Mouse (Mus musculus): ENCODE results near the gene Tph2.
"Not testable (repeated sequence)": the region's sequence is repeated elsewhere in the genome, so short reads cannot be mapped to it uniquely, and the experiment has no call there.

The Tph2 gene

DNA sequence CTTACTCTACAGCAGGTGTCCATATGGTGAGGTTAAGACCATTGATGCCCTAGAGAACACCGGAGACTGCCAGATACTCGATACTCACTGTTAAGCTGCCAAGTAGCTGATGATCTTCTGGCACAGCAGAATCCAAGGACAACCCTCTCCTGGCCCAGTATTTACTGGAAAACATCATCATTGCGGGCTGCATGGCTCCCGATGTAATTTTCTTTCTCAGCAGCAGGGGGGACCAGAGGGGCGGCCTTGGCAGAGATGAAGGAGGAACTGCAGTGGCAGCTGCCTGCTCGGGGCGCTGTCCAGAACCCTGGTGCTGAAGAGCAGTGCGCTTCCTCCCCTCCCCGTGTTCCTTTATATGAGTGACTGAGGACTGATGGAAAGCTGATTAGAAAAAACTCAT lies at the start of gene Tph2:
Tph2 (minus strand) TSS at position 326 of the 400 bp plus-strand sequence.
- peak; percentile 90 for ATAC-seq (ENCODE audit: insufficient number of reproducible peaks, low FRiP score, low TSS enrichment)

DNA sequence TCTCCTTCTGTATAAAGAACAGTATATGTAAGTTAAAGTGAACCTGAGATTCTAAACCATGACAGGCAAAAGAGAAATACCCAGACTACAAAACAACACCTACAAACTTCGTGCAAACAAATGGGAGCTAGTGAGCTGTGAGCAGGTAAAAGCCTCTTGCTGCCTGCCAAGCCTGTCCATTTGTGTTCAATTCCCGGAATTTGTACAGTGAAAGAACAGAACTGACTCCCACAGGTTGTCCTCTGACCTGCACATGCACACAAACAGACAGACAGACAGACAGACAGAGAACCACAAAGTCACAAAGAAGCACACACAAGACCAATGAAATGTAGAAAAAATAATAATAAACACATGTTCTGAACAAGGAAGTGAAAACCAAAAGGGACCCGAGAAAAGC lies 49.0 kb upstream of the Tph2 start:
- ATAC-seq (ENCODE audit: insufficient number of reproducible peaks, low FRiP score, low TSS enrichment), result no peak

DNA sequence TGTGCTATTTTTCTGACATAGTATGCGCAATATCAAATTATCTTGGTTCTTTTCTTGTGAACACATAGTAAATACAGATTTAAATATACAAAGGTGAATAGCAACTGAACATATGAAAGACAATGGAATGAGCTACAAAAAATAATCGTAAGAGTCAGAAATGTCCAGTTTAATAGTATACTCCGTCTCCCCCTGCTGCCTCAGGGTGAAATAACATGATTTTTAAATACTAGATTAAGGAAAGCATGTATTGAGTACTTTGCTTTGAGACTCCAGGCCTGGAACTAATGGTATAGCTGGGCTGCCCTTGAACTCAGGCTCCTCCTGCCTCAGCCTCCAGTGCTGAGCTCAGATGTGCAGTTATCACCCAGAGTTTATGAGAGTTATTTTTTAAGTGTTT lies 47.7 kb upstream of the Tph2 start:
- ATAC-seq (ENCODE audit: insufficient number of reproducible peaks, low FRiP score, low TSS enrichment), result no peak

DNA sequence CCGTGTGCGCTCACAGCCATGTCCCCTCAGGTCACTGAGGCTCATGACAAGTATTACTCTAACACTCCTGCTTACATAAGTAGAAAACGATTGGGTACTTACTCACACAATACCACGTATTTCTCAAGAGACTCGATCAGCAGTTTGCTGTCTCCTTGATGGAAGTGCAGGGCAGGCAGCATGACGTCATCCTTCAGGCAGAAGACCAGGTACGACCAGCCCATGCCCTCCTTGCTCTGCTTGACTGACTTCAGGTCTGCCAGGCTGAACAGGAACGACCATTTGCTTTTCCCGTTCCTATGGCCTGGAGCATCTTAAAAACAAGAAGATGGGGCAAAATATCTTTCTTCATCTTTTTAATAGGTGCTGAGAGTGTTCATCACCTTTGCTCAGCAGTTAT lies 44.2 kb upstream of the Tph2 start:
- ATAC-seq (ENCODE audit: insufficient number of reproducible peaks, low FRiP score, low TSS enrichment), result peak; percentile 52; the same call in 1 of the 2 replicates

DNA sequence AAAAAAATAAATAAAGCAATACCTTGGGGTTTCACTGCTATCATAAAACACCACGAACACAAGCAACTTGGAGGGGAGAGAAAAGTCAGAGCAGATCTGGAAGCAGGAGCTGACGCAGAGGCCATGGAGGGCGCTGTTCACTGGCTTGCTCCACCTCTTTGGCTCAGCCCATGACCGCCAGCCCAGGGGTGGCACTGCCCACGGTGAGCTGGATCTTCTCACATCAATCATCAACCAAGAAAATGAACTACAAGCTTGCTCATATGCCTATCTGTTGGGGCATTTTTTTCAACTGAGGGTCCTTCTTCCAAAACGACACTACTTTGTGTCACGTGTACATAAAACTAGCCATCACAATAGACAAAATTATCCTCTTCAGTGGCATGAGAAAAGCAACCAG lies 41.8 kb upstream of the Tph2 start:
- no peak for ATAC-seq (ENCODE audit: insufficient number of reproducible peaks, low FRiP score, low TSS enrichment)

DNA sequence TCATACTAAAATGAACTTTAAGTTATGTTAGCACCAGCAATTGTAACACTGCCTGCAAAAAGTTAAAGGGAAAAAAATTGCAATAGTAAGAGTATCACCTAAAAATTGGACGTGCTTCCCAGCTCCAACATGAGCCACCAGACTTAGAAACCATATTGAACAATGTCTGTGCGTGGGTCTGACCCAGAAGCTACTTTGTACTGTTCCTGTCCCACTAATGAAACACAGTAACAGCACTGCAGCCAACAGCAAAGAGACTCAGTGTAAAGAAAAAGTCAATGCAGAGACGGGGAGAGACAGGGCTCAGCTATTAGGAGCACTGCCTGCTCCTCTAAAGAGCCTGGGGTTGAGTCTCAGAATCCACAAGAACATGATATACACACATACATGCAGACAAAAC lies 39.0 kb upstream of the Tph2 start:
- no peak for ATAC-seq (ENCODE audit: insufficient number of reproducible peaks, low FRiP score, low TSS enrichment)

DNA sequence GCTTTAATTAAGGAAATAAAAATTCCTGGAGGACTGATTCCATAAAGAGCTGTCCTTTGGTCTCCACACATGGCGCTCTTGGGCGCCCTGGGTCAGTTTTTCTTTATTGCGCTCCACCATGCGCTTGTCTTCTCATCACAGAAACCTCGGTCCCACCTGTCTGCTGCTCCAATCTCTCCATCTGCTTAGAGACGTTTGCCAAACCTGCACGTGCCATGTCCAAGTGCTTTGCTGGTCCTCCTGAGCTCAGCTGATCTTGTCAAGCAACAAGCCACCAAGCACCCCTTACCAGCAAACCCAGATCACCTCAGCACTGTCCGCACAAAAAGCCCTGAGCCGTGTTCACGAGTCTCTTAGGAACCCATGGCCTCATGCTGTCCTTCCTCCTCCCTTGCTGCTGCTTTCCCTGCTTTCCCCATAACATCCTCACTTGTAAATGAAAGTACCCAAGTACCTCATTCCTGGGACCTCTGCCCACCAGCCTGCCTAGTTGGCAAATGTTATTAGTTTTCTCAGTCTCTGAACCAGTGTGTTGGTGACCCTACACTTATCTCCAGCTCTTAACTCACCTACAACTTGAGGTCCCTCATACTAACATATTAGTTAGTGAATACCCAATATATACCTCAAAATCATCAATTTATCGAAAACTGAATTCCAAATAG lies 28.2 kb upstream of the Tph2 start:
- peak; percentile 74 for ATAC-seq (ENCODE audit: insufficient number of reproducible peaks, low FRiP score, low TSS enrichment)

DNA sequence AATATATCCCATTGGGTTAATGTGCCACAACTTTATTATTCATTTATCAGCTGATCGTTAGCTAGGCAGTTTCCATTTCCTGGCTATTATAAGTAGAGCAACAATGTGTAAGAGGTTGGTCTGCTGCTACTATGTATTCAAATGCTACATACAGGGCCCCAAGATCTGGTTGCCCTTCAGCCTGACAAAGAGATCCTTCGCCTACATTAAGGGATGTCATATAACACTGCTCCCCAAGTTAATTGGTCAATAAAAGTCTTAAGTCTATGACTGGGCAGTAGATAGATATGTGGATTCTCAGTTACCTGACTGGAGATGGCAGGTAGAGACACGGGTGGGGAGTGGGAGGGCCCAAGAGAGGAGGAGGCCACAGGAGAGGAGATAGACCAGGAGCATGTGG lies 21.0 kb upstream of the Tph2 start:
- no peak for ATAC-seq (ENCODE audit: insufficient number of reproducible peaks, low FRiP score, low TSS enrichment)

DNA sequence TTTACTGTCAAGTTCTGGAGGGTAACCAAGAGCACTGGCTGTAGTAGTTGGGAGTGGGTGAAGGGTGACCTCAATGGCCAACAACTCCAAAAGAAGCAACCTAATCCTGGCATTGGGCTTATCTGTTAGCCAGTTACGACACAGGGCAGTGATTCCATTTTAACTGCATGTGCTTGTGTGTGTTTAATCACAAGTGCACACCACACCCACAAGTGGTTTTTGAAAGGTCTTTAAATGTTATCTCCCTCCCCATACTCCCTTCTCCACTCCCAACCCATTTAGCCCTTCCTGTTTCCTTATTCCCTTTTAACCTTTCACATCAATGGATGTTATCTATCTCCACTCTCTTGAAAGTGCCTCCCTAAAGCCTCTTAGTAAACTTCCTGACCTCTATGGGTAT lies 20.5 kb upstream of the Tph2 start:
- ATAC-seq (ENCODE audit: insufficient number of reproducible peaks, low FRiP score, low TSS enrichment), result no peak

DNA sequence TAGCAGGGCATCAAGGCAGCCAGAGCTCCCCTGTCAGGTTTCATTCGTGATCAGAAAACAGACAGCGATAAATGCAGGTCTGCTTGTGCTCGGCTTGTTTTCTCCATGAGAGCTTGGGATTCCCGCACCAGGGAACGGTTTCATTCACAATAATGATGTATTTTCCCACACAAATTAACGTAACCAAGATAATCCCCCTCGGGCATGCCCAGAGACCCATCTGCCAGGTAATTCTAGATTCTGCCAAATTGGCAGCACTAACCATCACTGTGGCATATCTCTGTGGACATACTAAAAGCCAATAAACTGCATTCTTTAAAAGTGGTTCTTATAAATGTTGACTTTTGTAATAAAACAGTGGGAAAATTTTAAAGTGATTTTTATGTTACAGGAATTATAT lies 6.4 kb upstream of the Tph2 start:
- no peak for ATAC-seq (ENCODE audit: insufficient number of reproducible peaks, low FRiP score, low TSS enrichment)

DNA sequence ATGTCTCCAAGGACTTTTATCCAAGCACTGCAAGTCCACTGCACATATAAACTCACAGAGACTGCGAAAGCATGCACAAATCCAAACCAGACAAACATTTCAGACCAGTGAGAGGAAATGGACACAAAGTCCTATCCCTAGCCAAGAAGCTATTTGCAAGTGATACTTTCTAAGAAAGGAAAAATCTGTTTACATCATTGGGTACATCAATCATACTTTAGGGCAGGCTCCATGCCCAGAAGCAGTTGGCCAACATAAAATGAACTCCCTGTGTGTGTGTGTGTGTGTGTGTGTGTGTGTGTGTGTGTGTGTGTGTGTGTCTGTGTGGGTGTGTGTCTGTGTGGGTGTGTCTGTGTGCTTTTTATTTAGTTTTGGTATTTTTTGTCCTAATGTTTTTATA lies 2.6 kb upstream of the Tph2 start:
- ATAC-seq (ENCODE audit: insufficient number of reproducible peaks, low FRiP score, low TSS enrichment), result no peak

DNA sequence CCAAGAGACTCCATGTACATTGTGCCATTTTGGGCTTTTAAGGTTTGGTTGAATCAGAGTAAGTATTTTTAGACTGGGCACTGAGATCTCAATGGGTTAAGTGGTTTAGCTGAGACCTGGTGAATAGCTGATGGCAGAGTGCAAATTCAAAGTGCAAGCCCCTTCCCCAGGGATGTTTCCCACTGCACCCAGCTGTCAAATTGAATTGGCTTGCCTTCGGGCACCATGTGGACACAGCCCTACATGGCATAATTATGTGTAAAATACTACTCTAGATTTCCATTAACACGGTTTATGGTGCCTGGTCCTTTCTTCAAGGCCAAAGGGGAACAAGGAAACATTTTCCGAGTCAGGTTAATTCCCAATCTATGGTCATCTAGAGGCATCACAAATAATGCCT lies 3.8 kb downstream of the Tph2 start:
- no peak for ATAC-seq (ENCODE audit: insufficient number of reproducible peaks, low FRiP score, low TSS enrichment)

DNA sequence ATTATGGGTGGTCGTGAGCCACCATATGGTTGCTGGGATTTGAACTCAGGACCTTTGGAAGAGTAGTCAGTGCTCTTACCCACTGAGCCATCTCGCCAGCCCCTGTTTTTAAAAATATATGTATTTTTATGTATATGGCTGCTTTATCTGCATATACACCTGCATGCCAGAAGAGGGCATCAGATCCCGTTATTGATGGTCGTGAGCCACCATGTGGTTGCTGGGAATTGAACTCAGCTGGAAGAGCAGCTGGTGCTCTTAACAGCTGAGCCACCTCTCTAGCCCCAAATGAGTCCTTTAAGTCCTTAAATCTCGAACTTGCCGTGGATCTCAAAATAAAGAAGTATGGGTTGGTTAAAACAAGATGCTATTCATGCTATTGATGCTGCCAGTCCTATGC lies 6.8 kb downstream of the Tph2 start:
- ATAC-seq (ENCODE audit: insufficient number of reproducible peaks, low FRiP score, low TSS enrichment), result not testable (repeated sequence)

DNA sequence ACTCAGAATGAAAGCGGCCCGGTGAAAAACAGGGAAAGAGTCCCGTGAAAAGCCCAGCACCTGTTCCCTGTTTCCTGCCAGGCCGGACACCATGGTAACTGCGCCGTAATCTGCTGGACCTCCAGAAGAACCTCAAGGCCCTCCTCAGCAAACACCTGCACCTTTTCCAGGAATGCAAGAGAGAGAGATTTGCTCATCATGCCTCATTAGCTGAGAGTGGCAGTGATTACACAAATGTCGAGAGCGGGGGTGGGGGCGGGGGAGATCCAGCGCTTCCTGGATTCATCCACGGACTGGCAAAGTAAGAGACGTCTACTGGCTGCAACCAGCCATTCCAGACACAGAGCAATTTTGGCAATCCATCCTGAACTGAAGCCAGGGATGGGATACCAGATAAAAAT lies 9.2 kb downstream of the Tph2 start:
- ATAC-seq (ENCODE audit: insufficient number of reproducible peaks, low FRiP score, low TSS enrichment), result peak; percentile 85

DNA sequence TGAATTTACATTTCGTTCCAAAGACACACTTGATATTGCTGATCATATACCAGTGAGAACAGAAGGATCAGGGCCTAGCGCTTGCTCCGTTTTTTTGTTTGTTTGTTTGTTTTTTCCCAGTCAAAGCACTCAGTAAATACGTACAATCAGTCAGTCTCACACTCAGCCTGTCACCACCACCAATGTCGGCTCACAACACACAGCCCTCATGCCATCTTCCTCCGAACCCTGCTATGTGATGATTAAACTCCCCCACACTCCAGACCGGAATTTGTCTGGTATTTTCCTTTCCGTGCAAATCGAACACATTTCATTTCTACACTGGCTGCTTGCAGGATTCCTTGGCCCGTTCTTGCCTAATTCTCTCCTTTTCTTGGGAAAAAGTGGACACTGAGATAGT lies 11.5 kb downstream of the Tph2 start:
- no peak for ATAC-seq (ENCODE audit: insufficient number of reproducible peaks, low FRiP score, low TSS enrichment)

DNA sequence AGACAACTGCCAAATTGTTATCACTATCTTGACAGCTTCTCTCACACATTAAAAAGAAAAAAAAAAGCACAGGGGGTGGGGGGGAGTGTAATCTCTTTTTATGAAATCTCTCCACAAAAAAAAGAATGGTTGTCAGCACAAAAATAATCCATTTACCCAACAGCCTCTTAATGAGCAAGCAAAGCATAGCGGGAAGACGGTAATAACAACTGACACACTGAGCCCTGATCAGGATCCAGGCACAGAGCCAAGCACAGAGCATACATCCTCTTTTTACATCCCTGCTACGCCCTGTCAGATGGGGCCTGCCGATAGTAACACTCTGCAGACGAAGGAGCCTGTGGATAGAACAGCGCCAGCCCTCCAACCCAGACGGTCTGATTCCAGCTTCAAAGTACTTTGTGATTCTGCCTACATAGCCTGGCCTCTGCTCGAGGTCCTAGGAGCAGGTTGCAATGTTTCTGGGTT lies 13.4 kb downstream of the Tph2 start:
- ATAC-seq (ENCODE audit: insufficient number of reproducible peaks, low FRiP score, low TSS enrichment), result no peak

DNA sequence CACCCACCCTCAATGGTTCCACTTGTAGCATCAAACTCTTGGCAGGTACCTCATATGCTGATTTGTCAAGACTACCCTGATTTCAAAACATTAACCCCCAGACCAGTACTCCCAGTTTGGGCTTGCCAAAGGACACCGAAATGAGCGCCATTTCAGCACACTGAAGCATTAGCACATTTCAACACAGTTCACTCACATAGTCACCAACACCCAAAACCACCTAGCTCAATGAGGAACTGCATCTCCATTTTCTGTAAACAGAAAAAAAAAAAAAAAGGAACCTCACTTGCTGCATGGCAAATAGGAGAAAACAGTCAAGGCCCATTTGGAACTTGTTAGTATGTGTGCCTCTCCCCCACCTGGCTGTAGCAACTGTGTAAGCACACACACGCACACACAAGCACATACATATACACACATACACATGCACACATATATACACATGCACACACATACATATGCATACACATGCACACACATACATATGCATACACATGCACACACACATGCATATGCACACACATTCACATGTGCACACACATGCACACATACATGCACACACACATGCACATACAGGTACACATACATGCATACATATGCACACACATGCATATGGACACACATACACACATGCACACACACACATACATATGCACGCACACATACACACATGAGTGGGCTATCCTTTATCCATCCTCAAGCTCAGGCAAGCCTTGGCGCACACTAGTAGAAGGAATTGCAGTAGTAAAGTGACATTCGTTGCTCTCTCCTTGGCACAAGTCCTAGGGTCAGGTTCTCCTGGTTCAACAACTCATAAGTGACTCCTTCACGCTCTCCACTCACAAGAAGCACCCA lies 14.1 kb downstream of the Tph2 start:
- no peak for ATAC-seq (ENCODE audit: insufficient number of reproducible peaks, low FRiP score, low TSS enrichment)

DNA sequence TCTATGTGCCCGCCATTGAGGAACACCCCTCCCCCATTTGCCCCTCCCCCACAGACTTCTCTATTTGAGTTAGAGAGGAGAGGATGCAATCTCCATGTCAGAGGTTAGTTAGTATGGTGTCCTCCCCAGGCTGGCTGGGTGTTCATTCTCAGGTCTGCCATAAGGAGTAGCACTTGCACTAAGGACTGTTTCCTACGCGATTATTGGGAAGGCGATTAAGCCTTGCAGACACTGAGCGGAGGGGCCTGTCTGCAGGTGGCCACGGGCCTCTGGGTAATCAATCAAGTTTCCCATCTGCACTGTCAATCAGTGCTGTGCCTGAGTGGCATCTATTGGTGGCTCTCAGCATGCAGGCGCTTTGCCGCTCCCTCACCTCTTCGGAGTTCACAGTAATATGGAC lies 15.4 kb downstream of the Tph2 start:
- ATAC-seq (ENCODE audit: insufficient number of reproducible peaks, low FRiP score, low TSS enrichment), result no peak

DNA sequence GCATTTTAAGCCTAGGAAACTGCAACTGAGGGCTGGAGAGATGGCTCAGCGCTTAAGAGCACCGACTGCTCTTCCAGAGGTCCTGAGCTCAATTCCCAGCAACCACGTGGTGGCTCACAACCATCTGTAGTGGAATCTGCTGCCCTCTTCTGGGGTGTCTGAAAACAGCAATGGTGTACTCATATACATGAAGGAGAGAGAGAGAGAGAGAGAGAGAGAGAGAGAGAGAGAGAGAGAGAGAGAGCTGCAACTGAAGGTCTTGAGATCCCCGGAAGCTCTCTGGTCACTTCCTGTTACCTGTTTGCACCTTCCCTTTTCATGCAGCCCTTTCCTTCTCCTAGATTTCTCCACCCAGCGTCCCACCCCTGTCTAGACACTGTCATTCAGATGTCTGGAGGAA lies 24.5 kb downstream of the Tph2 start:
- no peak for ATAC-seq (ENCODE audit: insufficient number of reproducible peaks, low FRiP score, low TSS enrichment)

DNA sequence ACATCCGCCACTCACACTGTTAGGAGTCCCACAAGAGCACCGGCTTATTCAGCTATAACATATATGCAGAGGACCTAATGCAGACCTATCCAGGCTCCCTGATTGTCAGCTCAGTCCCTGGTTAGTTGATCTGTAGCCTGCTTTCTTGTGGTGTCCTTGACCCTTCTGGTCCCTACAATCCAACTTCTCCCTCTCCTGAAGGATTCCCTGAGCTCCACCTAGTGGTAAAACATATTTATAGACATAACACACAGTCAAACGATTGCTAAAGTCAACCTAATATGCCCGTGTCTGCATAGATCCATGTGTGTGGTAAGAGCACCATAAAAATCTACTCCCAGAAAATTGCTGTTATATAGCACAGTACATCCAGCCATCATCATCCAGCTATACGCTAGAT lies 37.5 kb downstream of the Tph2 start:
- ATAC-seq (ENCODE audit: insufficient number of reproducible peaks, low FRiP score, low TSS enrichment), result peak; percentile 60; the same call in 1 of the 2 replicates

DNA sequence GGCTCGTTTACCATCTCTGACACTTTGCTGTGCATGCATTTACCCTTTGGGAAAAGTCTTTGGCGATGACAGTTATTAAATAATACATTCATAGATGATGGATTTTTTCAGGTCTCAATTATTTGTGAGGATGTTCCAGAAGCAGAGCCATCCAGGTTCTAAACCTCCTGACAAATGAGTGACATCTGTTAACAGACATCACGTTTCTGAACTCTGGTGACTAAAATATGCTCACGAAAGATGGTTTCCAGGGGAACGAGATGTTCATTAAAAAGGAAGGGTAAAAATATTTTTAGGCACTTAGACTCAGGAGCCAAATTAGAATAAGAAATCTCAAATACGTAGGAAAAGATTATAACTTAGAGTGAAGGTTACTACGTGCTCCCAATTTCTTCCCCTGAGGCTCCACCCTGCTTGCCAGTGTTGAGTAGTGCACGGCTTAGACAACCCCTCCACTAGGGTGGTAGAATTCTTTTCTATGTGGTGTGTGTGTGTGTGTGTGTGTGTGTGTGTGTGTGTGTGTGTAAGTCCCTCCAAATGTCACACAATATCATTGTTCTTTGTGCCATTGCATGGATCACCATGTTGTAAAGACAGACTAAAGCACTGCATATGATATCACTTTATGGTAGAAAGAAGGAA lies 38.4 kb downstream of the Tph2 start:
- ATAC-seq (ENCODE audit: insufficient number of reproducible peaks, low FRiP score, low TSS enrichment), result no peak

Data from cerebellum, adult (tissue).